Mouse (Mus musculus) lung, adult 2 months (tissue): ENCODE measurements around the gene Alx3.

Experiments used
- CTCF ChIP-seq: fragments of 200-500 bp; IDR thresholded peaks from 2 replicates; pipeline ENCODE4 v1.5.1; 2011; ENCODE audit warnings: mild to moderate bottlenecking, low read length, control low read depth; ENCODE audit not compliant: insufficient read depth
- POLR2A ChIP-seq: fragments of 200-500 bp; IDR thresholded peaks from 2 replicates; pipeline ENCODE4 v1.6.1; 2011; ENCODE audit warnings: low read depth, mild to moderate bottlenecking, control low read depth, low read length, borderline replicate concordance; ENCODE audit errors: extremely low read depth

GRCm38 (mm10) chr3:107562104-107562503 is 32.7 kb upstream of the Alx3 start:
- TF ChIP-seq POLR2A = no peak
- no peak for TF ChIP-seq CTCF
